Mouse (Mus musculus): ENCODE results near the gene Hrh2. TPM values are rescaled to one million over a fixed set of nuclear protein-coding genes. Genes with fewer than 3 reads are reported as not detected.

Hrh2 gene
- polyA plus RNA-seq, 1 experiment from 2014 or later = 0.28 TPM

GRCm38 (mm10) chr13:54171346-54171745 is 20.6 kb upstream of the Hrh2 start:
- H3K36me3 ChIP-seq (ENCODE audit: control insufficient read depth, insufficient read depth, low read length) = no peaks in the 10 kb centered on the region
- H3K27ac ChIP-seq (ENCODE audit: low read length) = no peak overlapping the region
- H3K27me3 ChIP-seq (ENCODE audit: control insufficient read depth, insufficient read depth, low read length) = no peaks in the 10 kb centered on the region
- no peak overlapping the region for H3K4me3 ChIP-seq (replicated peaks; ENCODE audit: low read length)
- no peaks in the 10 kb centered on the region for H3K9me3 ChIP-seq (replicated peaks; ENCODE audit: control insufficient read depth, low read length)
- WGBS = 75% methylated on average over 10 of the region's 10 CpGs
- no peaks in the 10 kb centered on the region for H3K4me1 ChIP-seq (ENCODE audit: control insufficient read depth, insufficient read depth, low read length)
- ATAC-seq (ENCODE audit: insufficient read depth, low FRiP score) = no peak
- no peak overlapping the region for H3K4me2 ChIP-seq (ENCODE audit: low read depth, low read length)
- no peak overlapping the region for H3K9ac ChIP-seq (ENCODE audit: low read length)

GRCm38 (mm10) chr13:54171761-54172160 is 20.2 kb upstream of the Hrh2 start:
- 52% methylated on average over 3 of the region's 3 CpGs for WGBS
- Histone ChIP-seq H3K9me3 (replicated peaks; ENCODE audit: control insufficient read depth, low read length) (no peaks in the 10 kb centered on the region), H3K36me3 (ENCODE audit: control insufficient read depth, insufficient read depth, low read length) (no peaks in the 10 kb centered on the region), H3K27me3 (ENCODE audit: control insufficient read depth, insufficient read depth, low read length) (no peaks in the 10 kb centered on the region), H3K27ac (ENCODE audit: low read length) (no peak overlapping the region), H3K9ac (ENCODE audit: low read length) (no peak overlapping the region), H3K4me1 (ENCODE audit: control insufficient read depth, insufficient read depth, low read length) (no peaks in the 10 kb centered on the region), H3K4me3 (replicated peaks; ENCODE audit: low read length) (no peak overlapping the region), H3K4me2 (ENCODE audit: low read depth, low read length) (no peak overlapping the region)
- no peak for ATAC-seq (ENCODE audit: insufficient read depth, low FRiP score)

- Histone ChIP-seq H3K4me1 (ENCODE audit: control insufficient read depth, insufficient read depth, low read length) (no peaks in the 10 kb centered on the region), H3K9ac (ENCODE audit: low read length) (no peak overlapping the region), H3K27me3 (ENCODE audit: control insufficient read depth, insufficient read depth, low read length) (no peaks in the 10 kb centered on the region), H3K27ac (ENCODE audit: low read length) (no peak overlapping the region), H3K4me3 (replicated peaks; ENCODE audit: low read length) (no peak overlapping the region), H3K36me3 (ENCODE audit: control insufficient read depth, insufficient read depth, low read length) (no peaks in the 10 kb centered on the region), H3K9me3 (replicated peaks; ENCODE audit: control insufficient read depth, low read length) (no peaks in the 10 kb centered on the region), H3K4me2 (ENCODE audit: low read depth, low read length) (no peak overlapping the region)
- WGBS = 96% methylated on average over 2 of the region's 2 CpGs
- ATAC-seq (ENCODE audit: insufficient read depth, low FRiP score) = no peak
Observed at GRCm38 (mm10) chr13:54173941-54174340, 18.0 kb upstream of the Hrh2 start.

GRCm38 (mm10) chr13:54174703-54175102 is 17.2 kb upstream of the Hrh2 start:
- no peak overlapping the region for H3K4me3 ChIP-seq (replicated peaks; ENCODE audit: low read length)
- H3K36me3 ChIP-seq (ENCODE audit: control insufficient read depth, insufficient read depth, low read length) = no peaks in the 10 kb centered on the region
- no peak overlapping the region for H3K4me2 ChIP-seq (ENCODE audit: low read depth, low read length)
- H3K9me3 ChIP-seq (replicated peaks; ENCODE audit: control insufficient read depth, low read length) = no peaks in the 10 kb centered on the region
- H3K9ac ChIP-seq (ENCODE audit: low read length) = no peak overlapping the region
- no peak for ATAC-seq (ENCODE audit: insufficient read depth, low FRiP score)
- H3K27me3 ChIP-seq (ENCODE audit: control insufficient read depth, insufficient read depth, low read length) = no peaks in the 10 kb centered on the region
- no peaks in the 10 kb centered on the region for H3K4me1 ChIP-seq (ENCODE audit: control insufficient read depth, insufficient read depth, low read length)
- no peak overlapping the region for H3K27ac ChIP-seq (ENCODE audit: low read length)
- WGBS = 90% methylated on average over 4 of the region's 4 CpGs

GRCm38 (mm10) chr13:54175426-54175825 is 16.5 kb upstream of the Hrh2 start:
- H3K9me3 ChIP-seq (replicated peaks; ENCODE audit: control insufficient read depth, low read length) = no peaks in the 10 kb centered on the region
- no peak overlapping the region for H3K4me2 ChIP-seq (ENCODE audit: low read depth, low read length)
- no peaks in the 10 kb centered on the region for H3K4me1 ChIP-seq (ENCODE audit: control insufficient read depth, insufficient read depth, low read length)
- no peaks in the 10 kb centered on the region for H3K27me3 ChIP-seq (ENCODE audit: control insufficient read depth, insufficient read depth, low read length)
- WGBS = 74% methylated on average over 8 of the region's 8 CpGs
- no peak overlapping the region for H3K27ac ChIP-seq (ENCODE audit: low read length)
- H3K4me3 ChIP-seq (replicated peaks; ENCODE audit: low read length) = no peak overlapping the region
- ATAC-seq (ENCODE audit: insufficient read depth, low FRiP score) = no peak
- no peaks in the 10 kb centered on the region for H3K36me3 ChIP-seq (ENCODE audit: control insufficient read depth, insufficient read depth, low read length)
- no peak overlapping the region for H3K9ac ChIP-seq (ENCODE audit: low read length)

GRCm38 (mm10) chr13:54176406-54177020 is 15.4 kb upstream of the Hrh2 start:
- no peak overlapping the region for H3K27ac ChIP-seq (ENCODE audit: low read length)
- H3K4me2 ChIP-seq (ENCODE audit: low read depth, low read length) = no peak overlapping the region
- WGBS = 77% methylated on average over 4 of the region's 4 CpGs
- no peak for ATAC-seq (ENCODE audit: insufficient read depth, low FRiP score)
- no peaks in the 10 kb centered on the region for H3K4me1 ChIP-seq (ENCODE audit: control insufficient read depth, insufficient read depth, low read length)
- H3K9me3 ChIP-seq (replicated peaks; ENCODE audit: control insufficient read depth, low read length) = no peaks in the 10 kb centered on the region
- no peak overlapping the region for H3K9ac ChIP-seq (ENCODE audit: low read length)
- no peaks in the 10 kb centered on the region for H3K27me3 ChIP-seq (ENCODE audit: control insufficient read depth, insufficient read depth, low read length)
- no peaks in the 10 kb centered on the region for H3K36me3 ChIP-seq (ENCODE audit: control insufficient read depth, insufficient read depth, low read length)
- no peak overlapping the region for H3K4me3 ChIP-seq (replicated peaks; ENCODE audit: low read length)

- no peaks in the 10 kb centered on the region for H3K4me1 ChIP-seq (ENCODE audit: control insufficient read depth, insufficient read depth, low read length)
- H3K9me3 ChIP-seq (replicated peaks; ENCODE audit: control insufficient read depth, low read length) = no peaks in the 10 kb centered on the region
- 84% methylated on average over 2 of the region's 2 CpGs for WGBS
- no peaks in the 10 kb centered on the region for H3K27me3 ChIP-seq (ENCODE audit: control insufficient read depth, insufficient read depth, low read length)
- no peak overlapping the region for H3K9ac ChIP-seq (ENCODE audit: low read length)
- no peak overlapping the region for H3K4me2 ChIP-seq (ENCODE audit: low read depth, low read length)
- no peak overlapping the region for H3K27ac ChIP-seq (ENCODE audit: low read length)
- no peaks in the 10 kb centered on the region for H3K36me3 ChIP-seq (ENCODE audit: control insufficient read depth, insufficient read depth, low read length)
- H3K4me3 ChIP-seq (replicated peaks; ENCODE audit: low read length) = no peak overlapping the region
- ATAC-seq (ENCODE audit: insufficient read depth, low FRiP score) = no peak
Observed at GRCm38 (mm10) chr13:54177346-54177745, 14.6 kb upstream of the Hrh2 start.

- no peaks in the 10 kb centered on the region for H3K27me3 ChIP-seq (ENCODE audit: control insufficient read depth, insufficient read depth, low read length)
- H3K4me2 ChIP-seq (ENCODE audit: low read depth, low read length) = no peak overlapping the region
- ATAC-seq (ENCODE audit: insufficient read depth, low FRiP score) = no peak
- H3K4me3 ChIP-seq (replicated peaks; ENCODE audit: low read length) = no peak overlapping the region
- 60% methylated on average over 5 of the region's 5 CpGs for WGBS
- no peaks in the 10 kb centered on the region for H3K4me1 ChIP-seq (ENCODE audit: control insufficient read depth, insufficient read depth, low read length)
- no peak overlapping the region for H3K9ac ChIP-seq (ENCODE audit: low read length)
- H3K36me3 ChIP-seq (ENCODE audit: control insufficient read depth, insufficient read depth, low read length) = no peaks in the 10 kb centered on the region
- no peak overlapping the region for H3K27ac ChIP-seq (ENCODE audit: low read length)
- H3K9me3 ChIP-seq (replicated peaks; ENCODE audit: control insufficient read depth, low read length) = no peaks in the 10 kb centered on the region
Observed at GRCm38 (mm10) chr13:54178647-54179046, 13.3 kb upstream of the Hrh2 start.

GRCm38 (mm10) chr13:54179971-54180370 is 12.0 kb upstream of the Hrh2 start:
- WGBS = 87% methylated on average over 3 of the region's 3 CpGs
- H3K9me3 ChIP-seq (replicated peaks; ENCODE audit: control insufficient read depth, low read length) = no peaks in the 10 kb centered on the region
- H3K27me3 ChIP-seq (ENCODE audit: control insufficient read depth, insufficient read depth, low read length) = no peaks in the 10 kb centered on the region
- ATAC-seq (ENCODE audit: insufficient read depth, low FRiP score) = no peak
- H3K4me1 ChIP-seq (ENCODE audit: control insufficient read depth, insufficient read depth, low read length) = no peaks in the 10 kb centered on the region
- no peak overlapping the region for H3K4me2 ChIP-seq (ENCODE audit: low read depth, low read length)
- no peaks in the 10 kb centered on the region for H3K36me3 ChIP-seq (ENCODE audit: control insufficient read depth, insufficient read depth, low read length)
- H3K27ac ChIP-seq (ENCODE audit: low read length) = no peak overlapping the region
- no peak overlapping the region for H3K9ac ChIP-seq (ENCODE audit: low read length)
- no peak overlapping the region for H3K4me3 ChIP-seq (replicated peaks; ENCODE audit: low read length)

All from stomach, embryonic 16.5 days (tissue).